Mouse (Mus musculus): Measurements from ENCODE around the gene Calu. TPM values are rescaled to one million over a fixed set of nuclear protein-coding genes. Genes with fewer than 3 reads are reported as not detected.
"Not testable (repeated sequence)": the region's sequence is repeated elsewhere in the genome, so short reads cannot be mapped to it uniquely, and the experiment has no call there.

Gene Calu
- polyA plus RNA-seq, 1 experiment from 2014 or later = 409 TPM

DNA sequence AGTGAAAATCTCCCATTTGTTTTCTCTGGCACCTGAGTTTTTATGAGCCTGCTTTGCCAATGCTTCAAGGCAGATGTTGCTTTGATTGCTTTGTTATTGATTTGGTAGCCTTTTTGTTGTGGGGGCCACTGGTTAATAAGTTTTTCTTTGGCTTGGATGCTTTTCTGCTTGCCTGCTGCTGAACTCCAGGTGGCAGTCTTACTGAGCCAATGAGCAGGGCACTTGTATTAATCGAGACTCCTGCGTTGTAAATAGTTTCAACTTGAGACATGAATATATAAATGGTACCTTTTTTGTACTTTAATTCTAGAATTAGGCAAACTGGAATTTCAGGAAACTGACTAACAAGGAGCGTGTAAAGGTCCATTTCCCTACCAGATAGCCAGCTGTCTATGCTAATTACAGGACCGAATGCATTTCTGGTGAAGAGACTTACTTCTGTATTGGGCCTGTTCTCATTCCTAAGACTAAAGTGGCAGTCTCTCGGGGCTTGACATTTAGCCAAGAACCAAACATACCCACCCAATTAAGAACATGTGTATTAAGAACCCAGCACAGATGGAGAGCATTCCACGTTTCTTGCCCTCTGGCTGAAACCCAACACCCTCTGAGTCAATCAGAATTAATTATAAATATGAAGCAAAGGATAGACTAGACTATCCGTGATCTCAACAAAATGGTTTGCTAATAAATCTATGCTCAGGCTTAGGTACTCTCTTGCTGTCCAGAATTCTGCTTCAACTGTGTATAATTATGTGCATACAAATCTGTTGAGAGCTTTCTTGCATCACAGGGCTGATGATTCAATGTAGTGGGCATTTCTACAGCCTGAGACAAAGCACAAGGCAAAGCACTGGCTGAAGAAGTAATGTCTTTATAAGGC is 14.6 kb downstream of the Calu start:
- no peaks in the 10 kb centered on the region for H3K27me3 ChIP-seq (replicated peaks)
- no peak for ATAC-seq (ENCODE audit: extremely low read depth, insufficient number of reproducible peaks, low FRiP score, low TSS enrichment)
- H3K27ac ChIP-seq (replicated peaks) = peak overlapping the region; percentile 21; the same call in 1 of the 2 replicates
- peaks cover 28% of the 10 kb centered on the region for H3K4me1 ChIP-seq
- H3K9ac ChIP-seq = no peak overlapping the region
- no peak overlapping the region for H3K4me3 ChIP-seq
- 69% methylated on average over 7 of the region's 7 CpGs for WGBS
- no peaks in the 10 kb centered on the region for H3K9me3 ChIP-seq
- peaks cover 83% of the 10 kb centered on the region for H3K36me3 ChIP-seq
- H3K4me2 ChIP-seq = no peak overlapping the region

DNA sequence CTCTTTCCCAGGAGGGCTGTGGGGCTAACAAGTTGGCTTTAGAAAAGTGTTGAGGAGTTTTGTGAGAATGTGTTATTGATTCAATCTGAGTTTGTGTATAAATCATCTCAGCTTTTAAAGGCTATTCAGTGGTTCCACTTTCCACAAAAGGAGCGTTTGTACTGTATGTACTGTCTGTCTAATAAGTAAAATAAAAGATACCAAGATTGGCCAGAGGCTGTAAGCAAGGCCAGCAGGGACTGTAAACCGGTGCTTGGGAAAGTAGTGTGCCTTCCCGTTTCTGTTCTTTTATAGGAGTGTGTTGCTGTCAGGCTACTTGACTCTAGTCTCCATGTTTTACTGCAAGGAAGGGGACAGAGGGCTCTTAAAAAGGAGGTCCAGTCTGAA is 15.3 kb downstream of the Calu start:
- Histone ChIP-seq H3K27me3 (replicated peaks) (no peaks in the 10 kb centered on the region), H3K9ac (no peak overlapping the region), H3K9me3 (no peaks in the 10 kb centered on the region), H3K27ac (replicated peaks) (0 out of 2 replicates have a peak overlapping the region, but pooled peaks have one; percentile 21), H3K4me1 (peaks cover 25% of the 10 kb centered on the region), H3K4me3 (no peak overlapping the region), H3K36me3 (peaks cover 81% of the 10 kb centered on the region), H3K4me2 (no peak overlapping the region)
- ATAC-seq (ENCODE audit: extremely low read depth, insufficient number of reproducible peaks, low FRiP score, low TSS enrichment) = no peak
- 81% methylated on average over 3 of the region's 3 CpGs for WGBS

DNA sequence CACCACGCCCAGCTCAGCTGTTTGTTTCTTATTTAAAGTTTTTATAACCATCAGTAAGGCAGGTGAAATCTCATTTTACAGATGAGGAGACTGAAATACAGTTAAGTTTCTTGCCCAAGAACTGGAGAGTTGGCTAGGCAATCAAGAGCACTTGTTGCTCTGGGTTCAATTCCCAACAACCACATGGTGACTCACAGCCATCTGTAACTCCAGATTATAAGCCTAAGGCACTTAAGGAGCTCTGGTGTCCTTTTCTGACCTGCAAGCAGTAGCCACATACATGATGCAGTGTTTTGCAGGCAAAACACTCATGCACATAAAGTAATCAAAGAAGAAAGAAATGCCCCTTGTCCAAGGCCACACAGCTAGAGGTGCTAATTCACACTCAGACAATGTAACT is 17.4 kb downstream of the Calu start:
- 92% methylated on average over 1 of the region's 1 CpGs for WGBS
- Histone ChIP-seq H3K4me1 (peaks cover 9% of the 10 kb centered on the region; the same call in 1 of the 2 replicates), H3K36me3 (peaks cover 86% of the 10 kb centered on the region), H3K9me3 (no peaks in the 10 kb centered on the region), H3K27me3 (replicated peaks) (no peaks in the 10 kb centered on the region), H3K4me3 (no peak overlapping the region), H3K27ac (replicated peaks) (no peak overlapping the region), H3K4me2 (no peak overlapping the region), H3K9ac (no peak overlapping the region)
- ATAC-seq (ENCODE audit: extremely low read depth, insufficient number of reproducible peaks, low FRiP score, low TSS enrichment) = no peak

DNA sequence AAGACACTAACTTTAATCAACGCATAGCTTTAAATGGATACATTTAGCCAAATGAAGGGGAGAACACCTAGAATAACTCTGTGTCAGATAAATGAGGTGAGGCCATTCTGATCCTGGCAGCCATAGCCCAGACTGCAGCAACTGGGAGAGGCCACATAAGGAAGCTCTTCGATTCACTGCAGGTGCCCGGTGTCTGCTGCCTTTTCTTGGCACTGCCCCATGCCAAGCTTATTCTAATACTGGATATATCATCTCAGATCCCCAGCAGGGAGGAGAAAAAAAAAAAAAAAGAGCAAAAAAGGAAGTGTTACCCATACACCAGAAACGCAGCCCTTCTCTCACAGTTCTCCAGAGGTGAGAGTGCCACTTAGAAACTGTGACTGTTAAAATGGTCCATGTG is 29.5 kb downstream of the Calu start:
- Histone ChIP-seq H3K9ac (no peak overlapping the region), H3K4me3 (no peak overlapping the region), H3K27ac (replicated peaks) (no peak overlapping the region), H3K36me3 (peaks cover 72% of the 10 kb centered on the region), H3K4me2 (no peak overlapping the region), H3K27me3 (replicated peaks) (no peaks in the 10 kb centered on the region), H3K9me3 (no peaks in the 10 kb centered on the region), H3K4me1 (no peaks in the 10 kb centered on the region)
- WGBS = 82% methylated on average over 4 of the region's 4 CpGs
- ATAC-seq (ENCODE audit: extremely low read depth, insufficient number of reproducible peaks, low FRiP score, low TSS enrichment) = no peak

DNA sequence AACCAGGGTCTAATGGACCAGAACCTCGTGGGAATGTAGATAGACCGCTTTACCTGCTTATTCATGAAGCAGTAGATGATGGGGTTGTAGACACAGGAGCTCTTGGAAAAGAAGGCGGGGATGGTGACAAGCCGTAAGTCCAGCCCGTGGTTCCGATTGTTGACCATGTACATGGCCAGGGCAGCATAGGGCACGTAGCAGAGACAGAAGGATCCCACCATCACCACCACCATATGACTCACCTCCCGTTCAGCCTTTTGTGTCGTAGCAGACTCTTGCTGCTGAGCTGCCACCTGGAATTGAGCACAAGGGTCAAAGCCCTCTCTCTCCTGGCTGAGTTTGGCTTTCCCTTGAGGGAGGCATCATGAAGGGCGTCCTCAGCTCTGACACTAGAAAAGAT is 30.8 kb downstream of the Calu start:
- H3K4me3 ChIP-seq = no peak overlapping the region
- no peaks in the 10 kb centered on the region for H3K9me3 ChIP-seq
- peaks cover 59% of the 10 kb centered on the region for H3K36me3 ChIP-seq
- 86% methylated on average over 10 of the region's 10 CpGs for WGBS
- no peak for ATAC-seq (ENCODE audit: extremely low read depth, insufficient number of reproducible peaks, low FRiP score, low TSS enrichment)
- no peak overlapping the region for H3K9ac ChIP-seq
- H3K27me3 ChIP-seq (replicated peaks) = no peaks in the 10 kb centered on the region
- no peak overlapping the region for H3K27ac ChIP-seq (replicated peaks)
- H3K4me2 ChIP-seq = no peak overlapping the region
- H3K4me1 ChIP-seq = peaks cover 4% of the 10 kb centered on the region; the same call in 1 of the 2 replicates

DNA sequence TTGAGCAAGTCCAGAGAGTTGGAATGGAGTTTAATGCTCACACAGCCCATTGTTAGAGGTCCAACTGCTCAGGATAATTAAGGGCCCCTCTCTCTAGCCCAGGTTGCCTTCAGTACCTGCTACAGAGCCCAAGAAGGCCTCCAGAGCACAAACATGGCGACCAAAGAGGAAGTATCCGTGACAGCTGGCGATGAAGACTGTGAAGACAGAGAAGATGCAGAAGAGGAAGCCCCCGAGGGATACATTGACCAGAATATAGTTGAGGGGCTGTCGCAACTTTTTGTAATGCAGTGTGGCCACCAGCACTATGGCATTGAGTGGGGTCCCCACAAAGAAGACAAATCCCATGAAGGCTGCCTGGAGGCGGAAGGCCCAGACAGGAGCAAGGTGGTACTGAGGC is 32.1 kb downstream of the Calu start:
- no peak for ATAC-seq (ENCODE audit: extremely low read depth, insufficient number of reproducible peaks, low FRiP score, low TSS enrichment)
- H3K4me3 ChIP-seq = no peak overlapping the region
- H3K4me2 ChIP-seq = no peak overlapping the region
- H3K27me3 ChIP-seq (replicated peaks) = no peaks in the 10 kb centered on the region
- H3K27ac ChIP-seq (replicated peaks) = no peak overlapping the region
- 88% methylated on average over 6 of the region's 6 CpGs for WGBS
- no peaks in the 10 kb centered on the region for H3K9me3 ChIP-seq
- no peak overlapping the region for H3K9ac ChIP-seq
- H3K36me3 ChIP-seq = peaks cover 46% of the 10 kb centered on the region
- peaks cover 16% of the 10 kb centered on the region for H3K4me1 ChIP-seq

DNA sequence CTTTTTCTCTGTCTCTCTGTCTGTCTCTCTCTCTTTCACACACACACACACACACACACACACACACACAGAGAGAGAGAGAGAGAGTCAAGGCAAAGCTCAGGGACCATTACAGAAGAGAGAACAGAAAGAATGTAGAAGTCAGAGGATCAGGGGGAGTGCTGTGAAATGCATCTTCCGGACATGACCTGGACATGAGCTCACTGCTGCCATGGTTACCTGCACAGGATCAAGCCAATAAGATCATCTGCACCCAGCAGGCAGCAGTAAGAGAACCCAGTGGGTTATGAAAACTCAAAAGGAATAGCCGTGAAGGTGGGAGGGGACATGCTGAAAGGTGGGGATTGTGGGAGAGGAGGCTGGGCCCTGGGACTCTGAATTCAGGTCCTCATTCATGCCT is 34.6 kb downstream of the Calu start:
- 58% methylated on average over 2 of the region's 2 CpGs for WGBS
- no peak for ATAC-seq (ENCODE audit: extremely low read depth, insufficient number of reproducible peaks, low FRiP score, low TSS enrichment)
- H3K36me3 ChIP-seq = peaks cover 21% of the 10 kb centered on the region

DNA sequence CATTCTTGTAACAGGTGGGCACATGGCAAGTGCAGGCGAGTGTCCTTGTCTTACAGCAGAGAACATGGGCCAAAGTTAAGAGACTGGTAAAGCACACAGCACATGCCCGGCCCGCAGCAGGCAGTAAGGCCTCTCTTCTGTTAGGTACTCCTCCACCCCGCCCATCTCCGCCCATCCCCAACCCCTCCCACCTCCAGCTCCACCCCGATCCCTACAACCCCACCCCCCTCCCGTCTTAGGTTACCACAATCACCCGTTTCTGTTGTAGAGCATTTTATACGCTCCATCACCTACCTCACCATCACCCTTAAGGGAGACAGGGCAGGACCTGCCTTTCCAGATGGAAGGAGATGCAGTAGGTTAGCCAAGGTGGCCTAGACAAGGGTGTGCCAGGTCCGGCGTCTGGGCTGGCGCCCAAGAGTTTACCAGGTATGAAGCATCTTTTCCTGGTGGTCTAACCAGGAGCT is 40.2 kb downstream of the Calu start, which contains the start of gene Opn1sw:
Opn1sw (minus strand) TSS at position 417 of the 467 bp plus-strand sequence.
- Histone ChIP-seq H3K9ac (peak within 1 kb of the TSS; percentile 67), H3K27me3 (replicated peaks) (0 out of 2 replicates have a peak, but pooled peaks cover 9% of the 10 kb centered on the region), H3K36me3 (no peaks in the 10 kb centered on the region), H3K27ac (replicated peaks) (peak within 1 kb of the TSS; percentile 51), H3K4me3 (peak within 1 kb of the TSS; percentile 56), H3K4me2 (peak within 1 kb of the TSS; percentile 70), H3K4me1 (peaks cover 47% of the 10 kb centered on the region), H3K9me3 (no peaks in the 10 kb centered on the region)
- WGBS = 5% methylated on average over 12 of the region's 12 CpGs
- ATAC-seq (ENCODE audit: extremely low read depth, insufficient number of reproducible peaks, low FRiP score, low TSS enrichment) = 0 out of 2 replicates have a peak, but pooled peaks have one; percentile 38

More for the DNA sequence above, 34.6 kb downstream of the Calu start:
- Histone ChIP-seq H3K27ac (replicated peaks) (no peak overlapping the region), H3K4me3 (no peak overlapping the region), H3K9ac (no peak overlapping the region), H3K4me1 (peaks cover 30% of the 10 kb centered on the region), H3K9me3 (no peaks in the 10 kb centered on the region), H3K4me2 (no peak overlapping the region), H3K27me3 (replicated peaks) (0 out of 2 replicates have a peak, but pooled peaks cover 6% of the 10 kb centered on the region)

DNA sequence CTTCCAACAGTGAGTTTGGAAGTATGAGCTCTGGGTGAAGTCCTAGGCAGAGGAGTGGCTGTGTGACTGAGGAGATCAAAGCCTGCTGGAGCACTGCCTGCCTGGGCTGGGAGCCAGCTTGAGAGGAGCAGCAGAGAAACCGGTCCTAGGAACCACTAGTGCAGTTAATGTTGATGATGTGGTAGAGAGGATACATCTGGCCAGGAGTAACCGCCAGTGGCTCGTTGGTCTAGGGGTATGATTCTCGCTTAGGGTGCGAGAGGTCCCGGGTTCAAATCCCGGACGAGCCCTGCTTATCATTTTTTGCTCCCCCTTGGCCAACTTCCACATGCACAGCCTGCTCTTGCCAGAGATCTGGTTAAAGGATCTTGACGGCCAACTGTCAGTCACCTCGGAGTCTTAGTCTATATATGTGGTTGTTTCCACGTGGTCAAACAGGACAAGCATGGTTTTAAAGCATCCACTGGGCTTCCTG is 40.8 kb downstream of the Calu start:
- peak overlapping the region; percentile 70 for H3K4me2 ChIP-seq
- H3K4me3 ChIP-seq = peak overlapping the region; percentile 56
- WGBS = 6% methylated on average over 11 of the region's 11 CpGs
- peaks cover 44% of the 10 kb centered on the region for H3K4me1 ChIP-seq
- ATAC-seq (ENCODE audit: extremely low read depth, insufficient number of reproducible peaks, low FRiP score, low TSS enrichment) = peak; percentile 70
- H3K27ac ChIP-seq (replicated peaks) = peak overlapping the region; percentile 51
- H3K9ac ChIP-seq = peak overlapping the region; percentile 67; the same call in 1 of the 2 replicates
- 0 out of 2 replicates have a peak, but pooled peaks cover 14% of the 10 kb centered on the region for H3K27me3 ChIP-seq (replicated peaks)
- no peaks in the 10 kb centered on the region for H3K9me3 ChIP-seq
- H3K36me3 ChIP-seq = no peaks in the 10 kb centered on the region

DNA sequence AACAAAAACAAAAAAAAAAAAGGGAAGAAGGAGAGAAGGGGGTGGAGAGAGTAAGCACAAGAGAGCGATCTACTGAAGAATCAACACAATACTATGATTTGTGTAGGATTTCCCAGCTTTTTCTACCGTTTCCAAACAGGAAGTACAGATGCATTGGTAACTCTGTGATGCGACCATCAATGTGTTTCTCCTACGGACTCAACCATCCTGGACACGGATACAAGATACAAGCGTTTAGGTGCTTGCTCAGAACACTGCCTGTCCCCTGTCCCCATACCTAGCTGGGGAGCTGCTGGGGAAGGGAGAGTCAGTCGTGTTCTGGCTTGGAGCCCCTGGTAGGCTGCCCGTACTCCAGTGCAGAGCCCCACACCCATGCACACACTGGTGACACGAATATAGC is 41.6 kb downstream of the Calu start:
- Histone ChIP-seq H3K4me1 (peaks cover 36% of the 10 kb centered on the region), H3K4me2 (peak overlapping the region; percentile 70), H3K9me3 (no peaks in the 10 kb centered on the region), H3K9ac (no peak overlapping the region), H3K27ac (replicated peaks) (no peak overlapping the region), H3K27me3 (replicated peaks) (peaks cover 20% of the 10 kb centered on the region), H3K4me3 (no peak overlapping the region), H3K36me3 (no peaks in the 10 kb centered on the region)
- ATAC-seq (ENCODE audit: extremely low read depth, insufficient number of reproducible peaks, low FRiP score, low TSS enrichment) = no peak
- 48% methylated on average over 9 of the region's 9 CpGs for WGBS

DNA sequence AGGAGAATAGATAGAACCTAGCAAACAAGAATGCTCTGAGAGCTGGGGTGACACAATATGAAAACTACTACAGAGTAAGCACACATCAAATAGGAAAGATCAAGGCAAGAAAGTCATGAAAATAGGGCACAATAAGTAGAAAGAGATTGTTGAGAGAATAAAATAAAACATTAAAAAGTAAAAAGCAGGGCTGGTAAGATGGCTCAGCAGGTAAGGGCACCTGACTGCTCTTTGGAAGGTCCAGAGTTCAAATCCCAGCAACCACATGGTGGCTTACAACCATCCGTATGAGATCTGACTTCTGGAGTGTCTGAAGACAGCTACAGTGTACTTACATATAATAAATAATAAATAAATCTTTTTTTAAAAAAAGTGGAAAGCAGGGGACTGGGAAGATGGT is 42.6 kb downstream of the Calu start:
- peaks cover 41% of the 10 kb centered on the region for H3K4me1 ChIP-seq
- not testable (repeated sequence) for H3K27ac ChIP-seq (replicated peaks); H3K9me3 ChIP-seq; ATAC-seq (ENCODE audit: extremely low read depth, insufficient number of reproducible peaks, low FRiP score, low TSS enrichment); H3K9ac ChIP-seq; H3K36me3 ChIP-seq; H3K4me3 ChIP-seq; H3K4me2 ChIP-seq
- WGBS = 73% methylated on average over 1 of the region's 1 CpGs
- peaks cover 31% of the 10 kb centered on the region for H3K27me3 ChIP-seq (replicated peaks)
